Mouse (Mus musculus) megakaryocyte, embryonic 14.5 days (primary cell): ENCODE measurements around the gene Rps6ka5. TPM values are rescaled to one million over a fixed set of nuclear protein-coding genes. Genes with fewer than 3 reads are reported as not detected.

Source experiments
- H3K27me3 ChIP-seq: replicated peaks from 2 replicates; pipeline ENCODE3; 2012; ENCODE audit warnings: inconsistent platforms
- H3K36me3 ChIP-seq: replicated peaks from 2 replicates; pipeline ENCODE3; 2012; ENCODE audit warnings: low read length, inconsistent platforms, mixed read lengths
- H3K4me1 ChIP-seq: 2 replicates; pipeline ENCODE4 v1.6.1; 2012; ENCODE audit warnings: inconsistent platforms
- H3K4me3 ChIP-seq: replicated peaks from 2 replicates; pipeline ENCODE3; 2012; ENCODE audit warnings: moderate library complexity, mild to moderate bottlenecking, inconsistent platforms
- H3K9me3 ChIP-seq: 2 replicates; pipeline ENCODE4 v1.6.1; 2012; ENCODE audit warnings: inconsistent platforms
- FLI1 ChIP-seq: IDR thresholded peaks from 2 replicates; pipeline ENCODE4 v1.6.1; 2012; ENCODE audit warnings: low read length, inconsistent platforms, mixed read lengths
- GATA1 ChIP-seq: IDR thresholded peaks from 3 replicates; pipeline ENCODE4 v1.6.1; 2012; ENCODE audit warnings: mixed read lengths, low read length, inconsistent platforms, borderline replicate concordance
- polyA plus RNA-seq: library from polyadenylated mRNA; stranded (reverse); fragments of >175 nt; gene quantifications from 2 replicates; pipeline ENCODE4 v1.2.3, GENCODE M21; 2012; ENCODE audit warnings: low replicate concordance; ENCODE audit not compliant: insufficient read depth

The Rps6ka5 gene
- polyA plus RNA-seq, 1 experiment, result 1.3 TPM

DNA sequence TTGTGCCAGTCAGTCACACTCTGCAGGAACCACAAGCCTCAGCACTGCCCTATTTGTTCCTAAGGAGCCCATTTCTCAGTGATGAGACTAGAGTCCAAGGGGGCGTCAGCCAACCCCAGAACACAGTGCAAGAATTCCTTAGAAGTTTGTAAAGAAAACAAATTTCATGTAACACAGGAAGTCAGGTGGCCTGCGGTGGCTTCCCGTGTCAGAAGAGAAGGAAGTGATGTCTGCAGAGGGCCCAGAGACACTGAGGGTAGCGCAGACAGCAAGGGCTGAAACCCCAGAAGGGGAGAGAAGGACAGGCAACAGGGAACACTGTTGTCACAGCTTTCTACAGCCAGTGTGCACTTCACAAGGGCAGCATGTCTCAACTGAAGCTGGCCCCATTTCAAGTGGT lies 225.5 kb downstream of the Rps6ka5 start:
- no peak for TF ChIP-seq FLI1
- no peak for TF ChIP-seq GATA1
- H3K36me3 ChIP-seq, result peaks cover 51% of the 10 kb centered on the region
- H3K4me1 ChIP-seq, result peaks cover 78% of the 10 kb centered on the region
- H3K27me3 ChIP-seq, result no peaks in the 10 kb centered on the region
- H3K9me3 ChIP-seq, result peaks cover 14% of the 10 kb centered on the region
- H3K4me3 ChIP-seq, result peak overlapping the region; percentile 82

DNA sequence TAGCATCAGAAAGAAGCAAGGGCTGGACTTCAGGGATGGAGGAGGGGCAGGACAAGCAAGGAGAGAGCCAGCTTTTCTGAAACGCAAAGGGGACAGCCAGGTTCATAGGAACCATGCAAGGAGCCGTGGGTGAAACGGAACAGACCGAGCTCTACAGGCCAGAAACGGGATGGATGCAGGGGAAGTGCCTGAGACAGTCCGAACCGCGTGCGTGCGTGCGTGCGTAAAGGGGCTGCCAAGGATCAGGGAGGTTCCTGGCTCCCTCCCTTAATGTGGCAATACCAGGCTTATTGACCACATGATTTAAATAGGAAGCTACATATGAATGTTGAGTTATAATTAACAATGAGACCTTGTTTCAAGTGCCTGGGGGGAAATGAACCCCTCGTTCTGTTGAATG lies 227.3 kb downstream of the Rps6ka5 start:
- Histone ChIP-seq H3K4me1 (peaks cover 71% of the 10 kb centered on the region), H3K4me3 (no peak overlapping the region), H3K36me3 (peaks cover 69% of the 10 kb centered on the region), H3K27me3 (no peaks in the 10 kb centered on the region), H3K9me3 (peaks cover 16% of the 10 kb centered on the region)
- TF ChIP-seq FLI1, result no peak
- no peak for TF ChIP-seq GATA1

Other genes starting within 250 kb of the Rps6ka5 start
- 170 and 237 TPM in 2 replicates for gene Ttc7b, start 206.2 kb downstream of the Rps6ka5 start, polyA plus RNA-seq
- 1.0 TPM in 1 of 2 replicates, not detected in the other for gene Dglucy, start 52.1 kb upstream of the Rps6ka5 start, polyA plus RNA-seq
- gene Gpr68, start 181.2 kb upstream of the Rps6ka5 start, polyA plus RNA-seq, result 0.12 TPM in 1 of 2 replicates, not detected in the other